Mouse (Mus musculus): ENCODE results near the gene Olfr12. TPM values are rescaled to one million over a fixed set of nuclear protein-coding genes. Genes with fewer than 3 reads are reported as not detected.

The Olfr12 gene
- polyA plus RNA-seq, 1 experiment from 2014 or later = not detected

- no peak overlapping the region for H3K4me2 ChIP-seq
- no peak for ATAC-seq
- no peak overlapping the region for H3K9ac ChIP-seq
- 75% methylated on average over 5 of the region's 5 CpGs for WGBS
- 0 out of 2 replicates have a peak, but pooled peaks cover 4% of the 10 kb centered on the region for H3K27me3 ChIP-seq
- no peaks in the 10 kb centered on the region for H3K9me3 ChIP-seq (replicated peaks)
- H3K27ac ChIP-seq = no peak overlapping the region
- H3K4me1 ChIP-seq = no peaks in the 10 kb centered on the region
- no peaks in the 10 kb centered on the region for H3K36me3 ChIP-seq (ENCODE audit: poor library complexity, severe bottlenecking)
- H3K4me3 ChIP-seq = no peak overlapping the region
These were observed 41.8 kb downstream of the Olfr12 start for GRCm38 (mm10) chr1:92659392-92659791.

GRCm38 (mm10) chr1:92667106-92667505 is 49.5 kb downstream of the Olfr12 start:
- Histone ChIP-seq H3K4me2 (no peak overlapping the region), H3K4me1 (no peaks in the 10 kb centered on the region), H3K27me3 (0 out of 2 replicates have a peak, but pooled peaks cover 4% of the 10 kb centered on the region), H3K36me3 (ENCODE audit: poor library complexity, severe bottlenecking) (no peaks in the 10 kb centered on the region), H3K9me3 (replicated peaks) (no peaks in the 10 kb centered on the region), H3K27ac (no peak overlapping the region), H3K4me3 (no peak overlapping the region), H3K9ac (no peak overlapping the region)
- 71% methylated on average over 6 of the region's 6 CpGs for WGBS
- ATAC-seq = no peak

DNA sequence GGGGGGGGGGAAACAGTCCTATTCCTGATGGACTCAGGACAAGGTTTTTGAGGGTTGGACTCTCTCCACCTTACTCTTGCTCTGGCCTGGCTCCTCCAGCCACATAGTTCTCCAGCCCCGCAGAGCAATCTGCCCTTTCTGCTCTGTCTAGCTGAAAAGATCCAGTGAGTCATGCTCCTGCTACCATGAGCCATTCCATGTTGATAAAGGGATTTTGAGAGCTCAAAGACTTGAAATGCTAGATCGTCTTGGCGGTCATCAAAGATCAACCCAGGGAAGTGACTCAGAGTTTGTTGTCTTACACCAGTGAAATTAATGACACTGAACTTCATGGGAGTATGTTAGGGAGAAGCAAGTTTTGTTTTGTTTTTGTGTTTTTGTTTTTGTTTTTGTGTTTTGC is 51.8 kb downstream of the Olfr12 start:
- ATAC-seq = no peak
- H3K4me3 ChIP-seq = no peak overlapping the region
- no peak overlapping the region for H3K4me2 ChIP-seq
- H3K9ac ChIP-seq = no peak overlapping the region
- WGBS = 97% methylated on average over 3 of the region's 3 CpGs
- H3K27ac ChIP-seq = no peak overlapping the region
- H3K27me3 ChIP-seq = no peaks in the 10 kb centered on the region
- no peaks in the 10 kb centered on the region for H3K9me3 ChIP-seq (replicated peaks)
- H3K36me3 ChIP-seq (ENCODE audit: poor library complexity, severe bottlenecking) = no peaks in the 10 kb centered on the region
- no peaks in the 10 kb centered on the region for H3K4me1 ChIP-seq

GRCm38 (mm10) chr1:92671326-92671725 is 53.7 kb downstream of the Olfr12 start:
- no peak overlapping the region for H3K4me3 ChIP-seq
- H3K9ac ChIP-seq = no peak overlapping the region
- H3K27me3 ChIP-seq = no peaks in the 10 kb centered on the region
- H3K27ac ChIP-seq = no peak overlapping the region
- no peaks in the 10 kb centered on the region for H3K9me3 ChIP-seq (replicated peaks)
- WGBS = 85% methylated on average over 4 of the region's 4 CpGs
- no peak overlapping the region for H3K4me2 ChIP-seq
- no peaks in the 10 kb centered on the region for H3K4me1 ChIP-seq
- no peak for ATAC-seq
- no peaks in the 10 kb centered on the region for H3K36me3 ChIP-seq (ENCODE audit: poor library complexity, severe bottlenecking)

Other genes with a start within 250 kb of the Olfr12 start
- 262 and 301 TPM in 2 replicates for gene Ndufa10, start 143.9 kb upstream of the Olfr12 start, polyA plus RNA-seq (2015; fragmentation: Nextera tagmentation; extraction: Ambion mirVana)
- gene Olfr1416, start 132.7 kb upstream of the Olfr12 start, polyA plus RNA-seq (2015; fragmentation: Nextera tagmentation; extraction: Ambion mirVana) = not detected in 2 replicates
- gene Olfr1415, start 121.7 kb upstream of the Olfr12 start, polyA plus RNA-seq (2015; fragmentation: Nextera tagmentation; extraction: Ambion mirVana) = not detected in 2 replicates
- not detected in 2 replicates for gene Olfr1414, start 99.1 kb upstream of the Olfr12 start, polyA plus RNA-seq (2015; fragmentation: Nextera tagmentation; extraction: Ambion mirVana)
- not detected in 2 replicates for gene Olfr1413, start 46.5 kb upstream of the Olfr12 start, polyA plus RNA-seq (2015; fragmentation: Nextera tagmentation; extraction: Ambion mirVana)
- gene Olfr1412, start 32.0 kb upstream of the Olfr12 start, polyA plus RNA-seq (2015; fragmentation: Nextera tagmentation; extraction: Ambion mirVana) = not detected in 2 replicates
- not detected in 2 replicates for gene Olfr1411, start 23.4 kb upstream of the Olfr12 start, polyA plus RNA-seq (2015; fragmentation: Nextera tagmentation; extraction: Ambion mirVana)
- not detected in 2 replicates for gene Olfr1410, start 12.0 kb upstream of the Olfr12 start, polyA plus RNA-seq (2015; fragmentation: Nextera tagmentation; extraction: Ambion mirVana)
- 542 and 587 TPM in 2 replicates for gene Cops9, start 24.2 kb downstream of the Olfr12 start, polyA plus RNA-seq (2015; fragmentation: Nextera tagmentation; extraction: Ambion mirVana)
- 0.10 and 0.11 TPM in 2 replicates for gene Otos, start 31.1 kb downstream of the Olfr12 start, polyA plus RNA-seq (2015; fragmentation: Nextera tagmentation; extraction: Ambion mirVana)
- 115 and 117 TPM in 2 replicates for gene Gpc1, start 213.9 kb downstream of the Olfr12 start, polyA plus RNA-seq (2015; fragmentation: Nextera tagmentation; extraction: Ambion mirVana)

Measured in forebrain, embryonic 13.5 days (tissue).